Mouse (Mus musculus): ENCODE measurements around the gene Tbc1d17. TPM values are rescaled to one million over a fixed set of nuclear protein-coding genes. Genes with fewer than 3 reads are reported as not detected.
A peak's percentile ranks its signal among the peaks of the same experiment; 100 is the strongest.
"Not testable (repeated sequence)": the region's sequence is repeated elsewhere in the genome, so short reads cannot be mapped to it uniquely, and the experiment has no call there.

Gene Tbc1d17
- polyA plus RNA-seq, 1 experiment from 2014 or later: 32.7 TPM

- peak overlapping the region; percentile 94 for H3K4me2 ChIP-seq (ENCODE audit: low read depth, low read length)
- peak overlapping the region; percentile 76 for H3K9ac ChIP-seq (ENCODE audit: low read depth, low read length)
- H3K27me3 ChIP-seq (ENCODE audit: control insufficient read depth, insufficient read depth, low read depth, low read length): no peaks in the 10 kb centered on the region
- peaks cover 48% of the 10 kb centered on the region for H3K4me1 ChIP-seq (ENCODE audit: control insufficient read depth, low read depth, low read length)
- peak; percentile 30; the same call in 1 of the 2 replicates for ATAC-seq (ENCODE audit: low read depth)
- WGBS (ENCODE audit: insufficient replicate concordance): 9% methylated on average over 6 of the region's 6 CpGs
- peak overlapping the region; percentile 90 for H3K4me3 ChIP-seq (ENCODE audit: low read depth, low read length)
- H3K9me3 ChIP-seq (replicated peaks; ENCODE audit: control insufficient read depth, low read length): no peaks in the 10 kb centered on the region
- peak overlapping the region; percentile 96 for H3K27ac ChIP-seq (ENCODE audit: low read length)
- no peaks in the 10 kb centered on the region; the same call in 1 of the 2 replicates for H3K36me3 ChIP-seq (ENCODE audit: control insufficient read depth, insufficient read depth)
Observed at GRCm38 (mm10) chr7:44891611-44892010, 42.7 kb upstream of the Tbc1d17 start.

- H3K27me3 ChIP-seq (ENCODE audit: control insufficient read depth, insufficient read depth, low read depth, low read length): no peaks in the 10 kb centered on the region
- WGBS (ENCODE audit: insufficient replicate concordance): 69% methylated on average over 4 of the region's 4 CpGs
- H3K27ac ChIP-seq (ENCODE audit: low read length): peak overlapping the region; percentile 34; the same call in 1 of the 2 replicates
- peak overlapping the region; percentile 90; the same call in 1 of the 2 replicates for H3K4me3 ChIP-seq (ENCODE audit: low read depth, low read length)
- H3K9ac ChIP-seq (ENCODE audit: low read depth, low read length): no peak overlapping the region
- H3K36me3 ChIP-seq (ENCODE audit: control insufficient read depth, insufficient read depth): no peaks in the 10 kb centered on the region; the same call in 1 of the 2 replicates
- no peak for ATAC-seq (ENCODE audit: low read depth)
- peak overlapping the region; percentile 94 for H3K4me2 ChIP-seq (ENCODE audit: low read depth, low read length)
- peaks cover 41% of the 10 kb centered on the region for H3K4me1 ChIP-seq (ENCODE audit: control insufficient read depth, low read depth, low read length)
- no peaks in the 10 kb centered on the region for H3K9me3 ChIP-seq (replicated peaks; ENCODE audit: control insufficient read depth, low read length)
Observed at GRCm38 (mm10) chr7:44890737-44891136, 41.9 kb upstream of the Tbc1d17 start.

- no peaks in the 10 kb centered on the region for H3K27me3 ChIP-seq (ENCODE audit: control insufficient read depth, insufficient read depth, low read depth, low read length)
- no peaks in the 10 kb centered on the region; the same call in 1 of the 2 replicates for H3K36me3 ChIP-seq (ENCODE audit: control insufficient read depth, insufficient read depth)
- ATAC-seq (ENCODE audit: low read depth): no peak; the same call in 1 of the 2 replicates
- no peaks in the 10 kb centered on the region for H3K9me3 ChIP-seq (replicated peaks; ENCODE audit: control insufficient read depth, low read length)
- WGBS (ENCODE audit: insufficient replicate concordance): 81% methylated on average over 6 of the region's 7 CpGs
- peaks cover 36% of the 10 kb centered on the region for H3K4me1 ChIP-seq (ENCODE audit: control insufficient read depth, low read depth, low read length)
- H3K27ac ChIP-seq (ENCODE audit: low read length): peak overlapping the region; percentile 34; the same call in 1 of the 2 replicates
- no peak overlapping the region for H3K4me3 ChIP-seq (ENCODE audit: low read depth, low read length)
- H3K4me2 ChIP-seq (ENCODE audit: low read depth, low read length): peak overlapping the region; percentile 94
- H3K9ac ChIP-seq (ENCODE audit: low read depth, low read length): no peak overlapping the region
Observed at GRCm38 (mm10) chr7:44890180-44890579, 41.3 kb upstream of the Tbc1d17 start.

- Histone ChIP-seq H3K9ac (ENCODE audit: low read depth, low read length) (no peak overlapping the region), H3K27me3 (ENCODE audit: control insufficient read depth, insufficient read depth, low read depth, low read length) (no peaks in the 10 kb centered on the region), H3K27ac (ENCODE audit: low read length) (peak overlapping the region; percentile 67), H3K4me1 (ENCODE audit: control insufficient read depth, low read depth, low read length) (peaks cover 36% of the 10 kb centered on the region), H3K4me3 (ENCODE audit: low read depth, low read length) (no peak overlapping the region), H3K36me3 (ENCODE audit: control insufficient read depth, insufficient read depth) (peaks cover 8% of the 10 kb centered on the region), H3K4me2 (ENCODE audit: low read depth, low read length) (no peak overlapping the region), H3K9me3 (replicated peaks; ENCODE audit: control insufficient read depth, low read length) (no peaks in the 10 kb centered on the region)
- peak; percentile 57 for ATAC-seq (ENCODE audit: low read depth)
- WGBS (ENCODE audit: insufficient replicate concordance): 63% methylated on average over 13 of the region's 13 CpGs
Observed at GRCm38 (mm10) chr7:44888256-44889105, 39.6 kb upstream of the Tbc1d17 start.

GRCm38 (mm10) chr7:44886964-44887363, 38.1 kb upstream of the Tbc1d17 start:
- H3K27me3 ChIP-seq (ENCODE audit: control insufficient read depth, insufficient read depth, low read depth, low read length): no peaks in the 10 kb centered on the region
- H3K9me3 ChIP-seq (replicated peaks; ENCODE audit: control insufficient read depth, low read length): no peaks in the 10 kb centered on the region
- H3K4me1 ChIP-seq (ENCODE audit: control insufficient read depth, low read depth, low read length): peaks cover 33% of the 10 kb centered on the region
- H3K27ac ChIP-seq (ENCODE audit: low read length): no peak overlapping the region
- no peak overlapping the region for H3K4me3 ChIP-seq (ENCODE audit: low read depth, low read length)
- ATAC-seq (ENCODE audit: low read depth): no peak
- peaks cover 18% of the 10 kb centered on the region for H3K36me3 ChIP-seq (ENCODE audit: control insufficient read depth, insufficient read depth)
- no peak overlapping the region for H3K4me2 ChIP-seq (ENCODE audit: low read depth, low read length)
- 73% methylated on average over 7 of the region's 7 CpGs for WGBS (ENCODE audit: insufficient replicate concordance)
- H3K9ac ChIP-seq (ENCODE audit: low read depth, low read length): no peak overlapping the region

GRCm38 (mm10) chr7:44884637-44885036, 35.8 kb upstream of the Tbc1d17 start:
- Histone ChIP-seq H3K9ac (ENCODE audit: low read depth, low read length) (no peak overlapping the region), H3K27ac (ENCODE audit: low read length) (no peak overlapping the region), H3K4me3 (ENCODE audit: low read depth, low read length) (no peak overlapping the region), H3K9me3 (replicated peaks; ENCODE audit: control insufficient read depth, low read length) (no peaks in the 10 kb centered on the region), H3K4me1 (ENCODE audit: control insufficient read depth, low read depth, low read length) (peaks cover 17% of the 10 kb centered on the region), H3K4me2 (ENCODE audit: low read depth, low read length) (no peak overlapping the region), H3K36me3 (ENCODE audit: control insufficient read depth, insufficient read depth) (peaks cover 30% of the 10 kb centered on the region), H3K27me3 (ENCODE audit: control insufficient read depth, insufficient read depth, low read depth, low read length) (no peaks in the 10 kb centered on the region)
- ATAC-seq (ENCODE audit: low read depth): no peak
- 95% methylated on average over 5 of the region's 5 CpGs for WGBS (ENCODE audit: insufficient replicate concordance)

- Histone ChIP-seq H3K4me2 (ENCODE audit: low read depth, low read length) (no peak overlapping the region), H3K4me1 (ENCODE audit: control insufficient read depth, low read depth, low read length) (peaks cover 5% of the 10 kb centered on the region), H3K4me3 (ENCODE audit: low read depth, low read length) (no peak overlapping the region), H3K9ac (ENCODE audit: low read depth, low read length) (no peak overlapping the region), H3K36me3 (ENCODE audit: control insufficient read depth, insufficient read depth) (peaks cover 34% of the 10 kb centered on the region), H3K27me3 (ENCODE audit: control insufficient read depth, insufficient read depth, low read depth, low read length) (no peaks in the 10 kb centered on the region), H3K9me3 (replicated peaks; ENCODE audit: control insufficient read depth, low read length) (no peaks in the 10 kb centered on the region), H3K27ac (ENCODE audit: low read length) (no peak overlapping the region)
- WGBS (ENCODE audit: insufficient replicate concordance): 81% methylated on average over 3 of the region's 3 CpGs
- ATAC-seq (ENCODE audit: low read depth): no peak
Observed at GRCm38 (mm10) chr7:44883036-44883435, 34.2 kb upstream of the Tbc1d17 start.

- no peak for ATAC-seq (ENCODE audit: low read depth)
- WGBS (ENCODE audit: insufficient replicate concordance): 78% methylated on average over 14 of the region's 14 CpGs
- no peaks in the 10 kb centered on the region for H3K9me3 ChIP-seq (replicated peaks; ENCODE audit: control insufficient read depth, low read length)
- no peak overlapping the region for H3K27ac ChIP-seq (ENCODE audit: low read length)
- peaks cover 23% of the 10 kb centered on the region for H3K36me3 ChIP-seq (ENCODE audit: control insufficient read depth, insufficient read depth)
- peaks cover 4% of the 10 kb centered on the region; the same call in 1 of the 2 replicates for H3K4me1 ChIP-seq (ENCODE audit: control insufficient read depth, low read depth, low read length)
- no peak overlapping the region for H3K4me2 ChIP-seq (ENCODE audit: low read depth, low read length)
- H3K4me3 ChIP-seq (ENCODE audit: low read depth, low read length): no peak overlapping the region
- no peak overlapping the region for H3K9ac ChIP-seq (ENCODE audit: low read depth, low read length)
- H3K27me3 ChIP-seq (ENCODE audit: control insufficient read depth, insufficient read depth, low read depth, low read length): no peaks in the 10 kb centered on the region
Observed at GRCm38 (mm10) chr7:44877833-44878232, 29.0 kb upstream of the Tbc1d17 start.

- WGBS (ENCODE audit: insufficient replicate concordance): 80% methylated on average over 2 of the region's 2 CpGs
- not testable (repeated sequence) for H3K27me3 ChIP-seq (ENCODE audit: control insufficient read depth, insufficient read depth, low read depth, low read length); H3K36me3 ChIP-seq (ENCODE audit: control insufficient read depth, insufficient read depth); H3K9ac ChIP-seq (ENCODE audit: low read depth, low read length); H3K4me2 ChIP-seq (ENCODE audit: low read depth, low read length); H3K27ac ChIP-seq (ENCODE audit: low read length); H3K9me3 ChIP-seq (replicated peaks; ENCODE audit: control insufficient read depth, low read length); H3K4me3 ChIP-seq (ENCODE audit: low read depth, low read length); ATAC-seq (ENCODE audit: low read depth)
- H3K4me1 ChIP-seq (ENCODE audit: control insufficient read depth, low read depth, low read length): peaks cover 31% of the 10 kb centered on the region
Observed at GRCm38 (mm10) chr7:44871774-44872173, 22.9 kb upstream of the Tbc1d17 start.

All from liver, embryonic 16.5 days (tissue).